Mouse (Mus musculus) spleen, postnatal 0 days (tissue): Measurements from ENCODE around the gene Sppl3. TPM values are rescaled to one million over a fixed set of nuclear protein-coding genes. Genes with fewer than 3 reads are reported as not detected.

ENCODE experiments used
- polyA plus RNA-seq: library from polyadenylated mRNA; unstranded; fragments of >200 nt; fragmentation: Nextera tagmentation; extraction: Ambion mirVana; gene quantifications from 2 replicates; pipeline ENCODE4 v1.2.1, GENCODE M21; 2015

Gene Sppl3
- 13.1 and 13.9 TPM in 2 replicates for polyA plus RNA-seq

GRCm38 (mm10) chr5:115010577-115011216, at the start of gene Sppl3:
TSS of gene Sppl3 (plus strand) at chr5:115011137.

GRCm38 (mm10) chr5:114970824-114971227, 40.1 kb upstream of the Sppl3 start, which contains the start of gene Hnf1a:
TSS of gene Hnf1a (minus strand) at chr5:114971094.

GRCm38 (mm10) chr5:115098195-115098594, 87.3 kb downstream of the Sppl3 start, which contains the start of gene Gm10401:
TSS of gene Gm10401 (minus strand) at chr5:115098295.

GRCm38 (mm10) chr5:115118961-115119570, 108.1 kb downstream of the Sppl3 start, which contains the start of gene Acads:
TSS of gene Acads (minus strand) at chr5:115119346.

GRCm38 (mm10) chr5:115134234-115135165, 123.6 kb downstream of the Sppl3 start, which contains the start of gene Unc119b:
TSS of gene Unc119b (minus strand) at chr5:115134975.

Other genes with a start within 250 kb of the Sppl3 start
- 70.7 and 71.6 TPM in 2 replicates for gene Ankrd13a, start 236.5 kb upstream of the Sppl3 start, polyA plus RNA-seq
- gene Git2, start 235.6 kb upstream of the Sppl3 start, polyA plus RNA-seq, result 27.4 and 31.5 TPM in 2 replicates
- 86.2 and 97.3 TPM in 2 replicates for gene 1500011B03Rik, start 187.7 kb upstream of the Sppl3 start, polyA plus RNA-seq
- gene 4930519G04Rik, start 157.5 kb upstream of the Sppl3 start, polyA plus RNA-seq, result not detected in 2 replicates
- gene Gm9936, start 152.5 kb upstream of the Sppl3 start, polyA plus RNA-seq, result not detected in 2 replicates
- gene Oasl2, start 114.2 kb upstream of the Sppl3 start, polyA plus RNA-seq, result 16.7 and 27.2 TPM in 2 replicates
- 4.0 and 4.1 TPM in 2 replicates for gene Oasl1, start 87.9 kb upstream of the Sppl3 start, polyA plus RNA-seq
- gene 2210016L21Rik, start 69.0 kb upstream of the Sppl3 start, polyA plus RNA-seq, result 26.3 and 32.0 TPM in 2 replicates
- 0.05 and 0.08 TPM in 2 replicates for gene Hnf1a, start 40.0 kb upstream of the Sppl3 start, polyA plus RNA-seq
- gene Gm10401, start 87.2 kb downstream of the Sppl3 start, polyA plus RNA-seq, result 18.0 and 20.8 TPM in 2 replicates
- gene Acads, start 108.2 kb downstream of the Sppl3 start, polyA plus RNA-seq, result 26.8 and 31.9 TPM in 2 replicates
- gene Unc119b, start 123.8 kb downstream of the Sppl3 start, polyA plus RNA-seq, result 9.1 and 11.9 TPM in 2 replicates
- gene Mlec, start 147.0 kb downstream of the Sppl3 start, polyA plus RNA-seq, result 20.5 and 24.0 TPM in 2 replicates
- 0.18 and 0.21 TPM in 2 replicates for gene Cabp1, start 183.2 kb downstream of the Sppl3 start, polyA plus RNA-seq
- gene Pop5, start 224.7 kb downstream of the Sppl3 start, polyA plus RNA-seq, result 83.2 and 92.6 TPM in 2 replicates